ENCODE assay signal across 10 mouse cellular contexts in genomic region chr9:60518216-60518615, GRCm38 (mm10). TPM values are rescaled to one million over a fixed set of nuclear protein-coding genes. Genes with fewer than 3 reads are reported as not detected.
DNase-seq lines count a peak whose midpoint lies in the region; ATAC-seq and TF ChIP-seq lines count a peak whose summit lies in the region.
"Had no signal": no experiment of that assay in that cellular context is flagged by ENCODE, and none has a peak within 500 bp of the region (broad histone marks: within the 10 kb centered on the region; RNA-seq: fewer than 3 reads in every experiment).

No protein-coding gene starts in this region.

- no peak for DNase-seq in neural tube, embryonic 10.5 days (ENCODE audit: extremely low spot score, low spot score)
- peak; percentile 62 for DNase-seq in kidney, postnatal 10 days
- DNase-seq in stomach, postnatal 0 days (ENCODE audit: low spot score): no peak
- no peak for DNase-seq in frontal cortex, postnatal 36 days (ENCODE audit: low spot score in 2 of 2)
- no peak for DNase-seq in thymus, adult 18-20 months
- DNase-seq: right cerebral cortex, postnatal 4 days had no signal

- peaks cover 49% of the 10 kb centered on the region for H3K27me3 ChIP-seq in neural tube, embryonic 12.5 days (replicated peaks)
- H3K27me3 ChIP-seq in heart, embryonic 14.5 days (ENCODE audit: control insufficient read depth, insufficient read depth, low read length): peaks cover 12% of the 10 kb centered on the region
- no peaks in the 10 kb centered on the region for H3K27me3 ChIP-seq in stomach, postnatal 0 days (ENCODE audit: control insufficient read depth, insufficient read depth, low read length)
- H3K27me3 ChIP-seq: Patski had no signal

- 0 out of 2 replicates have a peak overlapping the region, but pooled peaks have one; percentile 5 for H3K4me2 ChIP-seq in neural tube, embryonic 12.5 days (replicated peaks)
- H3K4me2 ChIP-seq in heart, embryonic 14.5 days (ENCODE audit: low read length): 0 out of 2 replicates have a peak overlapping the region, but pooled peaks have one; percentile 1
- 0 out of 2 replicates have a peak overlapping the region, but pooled peaks have one; percentile 1 for H3K4me2 ChIP-seq in stomach, postnatal 0 days (replicated peaks; ENCODE audit: low read depth)

- H3K27ac ChIP-seq in neural tube, embryonic 12.5 days: no peak overlapping the region
- no peak overlapping the region for H3K27ac ChIP-seq in heart, embryonic 14.5 days (replicated peaks in 1 of 2; ENCODE audit: control insufficient read depth in 1 of 2, insufficient read depth in 1 of 2, low read depth in 2 of 2, low read length in 2 of 2)
- H3K27ac ChIP-seq in stomach, postnatal 0 days (replicated peaks): no peak overlapping the region
- H3K27ac ChIP-seq: heart, adult 2 months had no signal

- no peak overlapping the region for H3K9ac ChIP-seq in neural tube, embryonic 12.5 days
- no peak overlapping the region for H3K9ac ChIP-seq in heart, embryonic 14.5 days (ENCODE audit: low read length)
- no peak overlapping the region for H3K9ac ChIP-seq in stomach, postnatal 0 days (ENCODE audit: low read length)

- H3K9me3 ChIP-seq in neural tube, embryonic 12.5 days: no peaks in the 10 kb centered on the region
- peaks cover 3% of the 10 kb centered on the region; the same call in 1 of the 2 replicates for H3K9me3 ChIP-seq in heart, embryonic 14.5 days (ENCODE audit: control insufficient read depth, low read length)
- H3K9me3 ChIP-seq in stomach, postnatal 0 days (ENCODE audit: control insufficient read depth, low read length): no peaks in the 10 kb centered on the region

- H3K36me3 ChIP-seq in neural tube, embryonic 12.5 days: no peaks in the 10 kb centered on the region
- H3K36me3 ChIP-seq in heart, embryonic 14.5 days (ENCODE audit: control insufficient read depth, insufficient read depth, low read length): no peaks in the 10 kb centered on the region
- H3K36me3 ChIP-seq in stomach, postnatal 0 days (ENCODE audit: control insufficient read depth, insufficient read depth, low read length): no peaks in the 10 kb centered on the region

- peaks cover 56% of the 10 kb centered on the region for H3K4me1 ChIP-seq in neural tube, embryonic 12.5 days
- H3K4me1 ChIP-seq in heart, embryonic 14.5 days (ENCODE audit: control insufficient read depth in 2 of 2, insufficient read depth in 2 of 2, low read length in 2 of 2): peaks cover 25 to 40% of the 10 kb centered on the region in 2 experiments
- peaks cover 7% of the 10 kb centered on the region; the same call in 1 of the 2 replicates for H3K4me1 ChIP-seq in stomach, postnatal 0 days (replicated peaks; ENCODE audit: control insufficient read depth, insufficient read depth)

- TF ChIP-seq EP300 in stomach, postnatal 0 days (optimal IDR thresholded peaks at IDR 0.05): no peak

- WGBS in neural tube, embryonic 12.5 days: 32% methylated on average over 3 of the region's 3 CpGs
- 7% methylated on average over 3 of the region's 3 CpGs for WGBS in heart, embryonic 14.5 days
- WGBS in stomach, postnatal 0 days: 13% methylated on average over 3 of the region's 3 CpGs

- no peak overlapping the region for H3K4me3 ChIP-seq in neural tube, embryonic 12.5 days
- H3K4me3 ChIP-seq in heart, embryonic 14.5 days (ENCODE audit: control insufficient read depth in 1 of 2, insufficient read depth in 1 of 2, low read depth in 1 of 2, low read length in 2 of 2): no peak overlapping the region
- H3K4me3 ChIP-seq in stomach, postnatal 0 days (ENCODE audit: low read depth, low read length): no peak overlapping the region
- H3K4me3 ChIP-seq: heart, adult 2 months had no signal

- ATAC-seq in neural tube, embryonic 12.5 days (ENCODE audit: low FRiP score, low read depth): no peak
- no peak for ATAC-seq in heart, embryonic 14.5 days (ENCODE audit: insufficient number of reproducible peaks, insufficient read depth, low FRiP score, low read depth)
- no peak for ATAC-seq in stomach, postnatal 0 days (ENCODE audit: low FRiP score, low TSS enrichment)
- ATAC-seq: Patski had no signal

- TF ChIP-seq CTCF in stomach, postnatal 0 days (IDR thresholded peaks at IDR 0.05; ENCODE audit: low read depth): no peak

RNA-seq across cellular contexts. Expression of gene Thsd4, which starts 3.6 kb away (rescaled TPM):
- 10.9 and 12.0 TPM in 2 replicates for polyA plus RNA-seq in neural tube, embryonic 12.5 days (2016; fragmentation: Nextera tagmentation; extraction: Ambion mirVana)
- 9.4 and 9.5 TPM in 2 replicates for polyA plus RNA-seq in heart, embryonic 14.5 days (2014; fragmentation: Nextera tagmentation; extraction: Ambion mirVana)
- 9.6 and 10.7 TPM in 2 replicates for polyA plus RNA-seq in stomach, postnatal 0 days (2015; fragmentation: Nextera tagmentation; extraction: Ambion mirVana)
